Mouse (Mus musculus): ENCODE results near the gene Ddx6.

DNA sequence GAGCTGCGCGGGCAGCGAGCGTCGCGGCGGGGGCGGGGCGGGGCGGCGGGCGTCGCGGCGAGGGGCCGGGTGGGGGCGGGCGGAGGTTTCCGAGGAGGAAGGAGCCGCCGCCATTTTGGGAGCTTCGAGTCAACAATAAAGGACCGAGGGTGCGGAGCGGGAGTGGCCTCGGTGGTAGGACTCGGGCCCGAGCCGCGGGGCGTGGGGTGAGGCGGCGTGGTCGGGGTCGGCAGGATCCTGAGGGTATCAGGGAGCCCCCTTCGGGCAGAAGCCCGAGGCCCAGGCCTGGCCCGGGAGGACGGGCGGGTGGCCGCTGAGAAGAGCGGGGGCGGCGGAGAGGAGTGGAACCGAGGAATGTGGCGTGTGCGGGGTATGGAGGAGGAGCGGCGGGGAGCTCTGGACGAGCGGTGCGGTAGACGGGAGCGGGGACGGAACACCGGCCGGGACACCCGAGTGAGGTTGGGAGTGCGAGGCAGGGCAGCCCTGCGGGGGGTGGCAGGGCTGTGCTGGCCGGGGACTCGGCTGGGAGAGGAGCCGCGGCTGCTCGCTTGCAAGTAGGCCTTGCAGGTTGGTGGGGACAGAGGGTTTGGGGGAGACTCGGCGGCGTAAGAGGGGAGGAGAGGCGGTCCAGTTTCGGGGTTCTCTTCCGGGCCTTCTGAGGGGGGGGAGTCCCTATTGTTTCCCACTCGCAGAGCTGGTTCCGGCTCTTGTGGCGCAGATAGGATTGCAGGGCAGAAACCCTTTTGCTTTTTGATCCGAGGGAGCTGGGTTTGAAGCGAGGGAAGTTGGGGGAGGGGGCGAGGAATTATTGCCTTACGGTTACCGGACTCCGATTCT is at the start of gene Ddx6:
- TF ChIP-seq CTCF (IDR thresholded peaks at IDR 0.05; ENCODE audit: control insufficient read depth, insufficient read depth, insufficient read length) (no peak), CEBPB (IDR thresholded peaks at IDR 0.05; ENCODE audit: low read depth) (no peak)

All from C2C12 (cell line).